Mouse (Mus musculus) bone marrow macrophage, adult 2 months (primary cell): Measurements from ENCODE around the gene Stoml1. TPM values are rescaled to one million over a fixed set of nuclear protein-coding genes. Genes with fewer than 3 reads are reported as not detected.
"Not testable (repeated sequence)": the region's sequence is repeated elsewhere in the genome, so short reads cannot be mapped to it uniquely, and the experiment has no call there.

Source experiments
- H3K27ac ChIP-seq: 2 replicates; pipeline ENCODE4 v1.5.1; 2012; ENCODE audit warnings: low read depth, low read length; ENCODE audit not compliant: insufficient read depth
- H3K4me1 ChIP-seq: 2 replicates; pipeline ENCODE4 v1.6.1; 2012; ENCODE audit warnings: low read length; ENCODE audit not compliant: control insufficient read depth, insufficient read depth
- H3K4me3 ChIP-seq: 2 replicates; pipeline ENCODE4 v1.5.1; 2012; ENCODE audit warnings: mild to moderate bottlenecking, low read length, moderate library complexity; ENCODE audit not compliant: insufficient read depth
- CTCF ChIP-seq: IDR thresholded peaks from 2 replicates; pipeline ENCODE4 v1.5.1; 2012; ENCODE audit warnings: low read depth, mild to moderate bottlenecking, low read length, moderate library complexity
- POLR2A ChIP-seq: IDR thresholded peaks from 2 replicates; pipeline ENCODE4 v1.6.1; 2012; ENCODE audit warnings: mild to moderate bottlenecking, low read depth, low read length, borderline replicate concordance
- polyA plus RNA-seq: library from polyadenylated mRNA; stranded (reverse); fragments of >200 nt; gene quantifications from 2 replicates; pipeline ENCODE4 v1.2.4, GENCODE M21; 2012; ENCODE audit not compliant: missing spikeins, insufficient read depth, insufficient read length

Stoml1 gene
- polyA plus RNA-seq, 1 experiment: 21.3 TPM

DNA sequence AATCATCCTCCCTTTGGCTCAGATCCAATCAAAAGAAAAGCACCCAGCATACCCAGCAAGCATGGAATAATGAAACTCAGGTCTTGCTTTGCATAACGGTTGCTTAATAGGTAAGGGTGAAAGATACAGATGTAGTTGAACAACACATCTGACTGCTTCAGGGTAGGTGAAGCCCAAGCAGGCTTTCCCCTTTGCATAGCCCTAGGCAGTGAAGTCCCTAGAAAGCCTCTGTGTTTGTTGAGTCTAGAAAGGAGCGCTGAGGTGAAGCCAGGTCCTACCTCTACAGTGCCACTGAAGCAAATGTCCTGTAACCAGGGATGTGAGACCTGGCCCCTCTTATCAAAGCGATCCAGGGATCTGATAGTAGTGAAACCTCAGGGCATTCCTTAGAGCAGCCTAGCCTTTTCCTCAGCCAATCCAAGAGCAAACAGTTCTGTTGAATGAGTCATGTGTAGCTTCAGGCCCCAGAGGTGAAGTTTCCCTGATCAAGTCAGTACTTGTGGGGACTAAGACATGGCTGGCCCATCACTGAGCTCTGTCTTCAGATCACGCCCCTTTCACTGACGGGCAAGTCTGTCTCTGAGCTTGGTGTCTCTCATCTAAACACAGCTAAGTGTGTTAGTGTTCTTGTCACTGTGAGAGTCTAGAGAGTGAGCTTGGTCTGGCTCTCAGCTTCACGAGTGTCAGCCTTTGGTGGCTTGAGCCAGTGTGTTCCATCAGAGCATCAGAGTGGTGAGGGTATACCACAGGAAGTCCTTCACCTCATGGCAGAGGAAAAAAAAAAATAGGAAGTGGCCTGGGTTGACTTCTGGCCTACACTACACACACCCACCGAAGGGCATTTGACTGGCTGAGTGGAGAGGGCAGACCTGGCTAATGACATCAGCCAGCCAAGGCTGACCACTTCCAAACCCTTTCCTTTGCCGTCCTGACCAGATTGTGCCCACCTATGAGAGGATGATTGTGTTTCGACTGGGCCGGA, 3.0 kb downstream of the Stoml1 start:
- TF ChIP-seq POLR2A (no peak), CTCF (no peak; the same call in 1 of the 2 replicates)
- peaks cover 27% of the 10 kb centered on the region for H3K4me1 ChIP-seq
- H3K27ac ChIP-seq: peak overlapping the region; percentile 24; the same call in 1 of the 2 replicates
- H3K4me3 ChIP-seq: no peak overlapping the region

GRCm38 (mm10) chr9:58262507-58262906, 9.5 kb downstream of the Stoml1 start:
- H3K27ac ChIP-seq: no peak overlapping the region
- H3K4me1 ChIP-seq: peaks cover 22% of the 10 kb centered on the region
- TF ChIP-seq POLR2A (no peak), CTCF (no peak)

DNA sequence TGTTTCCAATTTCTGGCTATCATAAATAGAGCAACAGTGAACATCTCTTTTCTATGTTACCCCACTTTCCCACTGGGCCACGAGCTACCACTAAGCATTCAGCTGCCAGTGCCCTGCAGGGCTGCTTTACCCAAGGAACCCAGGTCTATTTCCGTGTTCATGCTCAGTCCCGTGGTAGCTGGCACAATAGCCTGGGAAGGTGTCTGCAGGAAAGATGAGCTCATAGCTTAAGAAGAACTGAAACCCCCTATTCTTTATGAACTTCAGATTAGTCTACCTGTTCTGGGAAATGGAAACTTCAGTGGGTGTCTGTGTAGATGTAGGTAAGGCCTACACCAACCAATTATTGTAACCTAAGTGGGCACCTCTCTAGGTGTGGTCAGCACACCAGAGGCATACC, 12.4 kb downstream of the Stoml1 start:
- TF ChIP-seq POLR2A: no peak
- TF ChIP-seq CTCF: no peak
- Histone ChIP-seq H3K27ac (no peak overlapping the region), H3K4me3 (no peak overlapping the region), H3K4me1 (peaks cover 40% of the 10 kb centered on the region)

More at GRCm38 (mm10) chr9:58262507-58262906, 9.5 kb downstream of the Stoml1 start:
- no peak overlapping the region for H3K4me3 ChIP-seq

GRCm38 (mm10) chr9:58266571-58267011, 13.6 kb downstream of the Stoml1 start:
- TF ChIP-seq CTCF (no peak), POLR2A (no peak)
- Histone ChIP-seq H3K27ac (peak overlapping the region; percentile 91), H3K4me1 (peaks cover 50% of the 10 kb centered on the region), H3K4me3 (peak overlapping the region; percentile 45)

DNA sequence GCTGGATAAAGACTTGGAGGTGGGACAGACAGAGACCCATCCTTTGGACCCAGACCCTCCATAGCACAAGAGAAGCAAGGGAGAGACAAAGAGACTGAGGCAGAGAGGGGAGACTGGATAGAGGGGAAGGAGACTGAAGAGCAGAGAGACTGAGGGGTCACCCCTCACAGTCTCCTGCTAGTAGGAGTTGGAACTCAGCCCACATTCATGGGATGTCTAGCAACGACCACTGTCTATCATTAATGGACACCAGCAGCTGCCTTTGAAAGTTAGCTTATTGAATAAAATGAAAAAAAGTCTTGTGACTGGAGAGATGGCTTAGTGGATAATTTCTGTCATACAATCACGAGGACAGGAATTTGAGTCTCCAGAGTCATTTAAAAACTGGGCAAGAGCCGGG, 14.1 kb downstream of the Stoml1 start:
- Histone ChIP-seq H3K4me1 (peaks cover 54% of the 10 kb centered on the region), H3K4me3 (peak overlapping the region; percentile 45), H3K27ac (peak overlapping the region; percentile 91)
- no peak for TF ChIP-seq CTCF
- no peak for TF ChIP-seq POLR2A

GRCm38 (mm10) chr9:58268384-58269313, 15.7 kb downstream of the Stoml1 start:
- Histone ChIP-seq H3K27ac (peak overlapping the region; percentile 20), H3K4me3 (no peak overlapping the region), H3K4me1 (peaks cover 70% of the 10 kb centered on the region)
- TF ChIP-seq CTCF (peak; percentile 81), POLR2A (no peak)

GRCm38 (mm10) chr9:58270081-58270480, 17.1 kb downstream of the Stoml1 start:
- no peak for TF ChIP-seq POLR2A
- TF ChIP-seq CTCF: no peak
- Histone ChIP-seq H3K4me1 (peaks cover 80% of the 10 kb centered on the region), H3K4me3 (no peak overlapping the region), H3K27ac (0 out of 2 replicates have a peak overlapping the region, but pooled peaks have one; percentile 13)

DNA sequence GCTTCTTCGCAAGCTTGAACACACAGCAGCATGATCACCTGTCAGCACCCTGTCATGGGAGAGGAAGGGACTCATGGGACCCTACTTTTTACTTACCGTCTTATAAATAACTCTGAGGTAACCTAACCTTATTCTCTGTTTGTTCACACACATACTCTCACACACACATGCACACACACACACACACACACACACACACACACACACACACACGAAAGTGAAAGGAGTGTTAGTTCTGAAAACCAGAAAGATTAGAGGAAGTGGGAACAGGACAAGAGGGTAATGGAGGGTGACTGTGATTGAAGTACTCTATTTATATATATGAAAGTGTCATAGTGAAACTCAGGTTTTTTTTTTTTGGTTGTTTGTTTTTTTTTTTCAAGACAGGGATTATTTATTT, 18.1 kb downstream of the Stoml1 start:
- no peak for TF ChIP-seq POLR2A
- TF ChIP-seq CTCF: no peak
- H3K4me3 ChIP-seq: no peak overlapping the region
- H3K27ac ChIP-seq: peak overlapping the region; percentile 33; the same call in 1 of the 2 replicates
- peaks cover 76% of the 10 kb centered on the region for H3K4me1 ChIP-seq

DNA sequence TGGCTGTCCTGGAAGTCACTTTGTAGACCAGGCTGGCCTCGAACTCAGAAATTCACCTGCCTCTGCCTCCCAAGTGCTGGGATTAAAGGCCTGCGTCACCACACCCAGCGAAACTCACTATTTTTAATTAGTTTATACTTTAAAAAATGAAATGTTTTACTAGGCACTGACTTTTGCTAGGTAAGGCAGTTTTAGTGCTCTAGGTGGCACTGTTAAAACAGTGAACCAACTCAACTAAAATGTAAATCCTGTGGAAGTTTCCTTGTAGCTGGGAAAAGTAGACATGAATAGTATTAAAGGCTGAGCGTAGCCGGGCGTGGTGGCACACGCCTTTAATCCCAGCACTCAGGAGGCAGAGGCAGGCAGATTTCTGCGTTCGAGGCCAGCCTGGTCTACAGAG, 18.6 kb downstream of the Stoml1 start:
- Histone ChIP-seq H3K4me1 (peaks cover 79% of the 10 kb centered on the region), H3K27ac (peak overlapping the region; percentile 22; the same call in 1 of the 2 replicates)
- not testable (repeated sequence) for H3K4me3 ChIP-seq
